Mouse (Mus musculus): ENCODE data around the gene Cyp11a1.

DNA sequence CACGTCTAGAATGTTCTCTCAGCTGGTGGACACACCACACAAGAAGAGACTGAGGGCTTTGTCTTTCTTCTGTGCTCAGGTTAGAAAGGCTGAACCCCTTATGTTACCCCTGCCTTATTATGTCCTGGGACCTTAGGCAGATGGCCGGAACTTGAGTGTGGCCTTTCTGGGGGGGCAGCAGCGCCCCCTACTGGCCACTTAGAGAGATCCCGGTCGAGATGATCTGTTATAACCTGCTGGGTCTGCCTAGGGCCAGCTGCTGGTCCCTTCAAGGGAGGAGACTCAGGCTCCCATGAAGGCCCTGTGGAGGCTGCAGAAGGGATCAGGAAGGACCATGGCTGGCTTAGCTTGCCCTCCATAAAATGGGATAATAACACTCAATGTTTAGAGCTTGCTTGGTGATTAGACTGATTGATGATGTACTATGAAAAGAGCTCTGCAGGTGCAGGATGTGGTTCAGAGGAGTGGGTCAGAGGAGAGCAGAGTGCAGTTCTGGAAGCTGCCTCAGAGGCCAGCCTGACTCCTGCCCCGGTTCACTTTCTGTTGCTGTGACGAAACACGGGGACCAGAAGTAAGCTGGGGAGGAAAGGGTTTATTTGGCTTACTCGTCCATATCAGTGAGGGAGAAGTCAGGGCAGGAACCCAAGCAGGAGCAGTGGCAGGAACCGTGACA is 15.6 kb upstream of the Cyp11a1 start:
- TF ChIP-seq POLR2A (IDR thresholded peaks at IDR 0.05; ENCODE audit: control insufficient read depth, low read depth, low read length) (no peak), CTCF (IDR thresholded peaks at IDR 0.05; ENCODE audit: control insufficient read depth, insufficient read depth, insufficient replicate concordance, low read depth, low read length) (peak; percentile 84)
